Mouse (Mus musculus) layer of hippocampus, adult 11-12 months (tissue): Measurements from ENCODE around the gene Arglu1.
A peak's percentile ranks its signal among the peaks of the same experiment; 100 is the strongest.

ENCODE experiments used
- DNase-seq: peaks from one replicate; pipeline ENCODE4 v3.0.0; 2022; ENCODE audit warnings: low spot score

Arglu1 gene

GRCm38 (mm10) chr8:8658426-8659224, 31.7 kb downstream of the Arglu1 start:
- peak; percentile 86 for DNase-seq

GRCm38 (mm10) chr8:8657692-8658355, 32.5 kb downstream of the Arglu1 start:
- DNase-seq, result no peak

GRCm38 (mm10) chr8:8656578-8657441, 33.5 kb downstream of the Arglu1 start:
- no peak for DNase-seq

GRCm38 (mm10) chr8:8655346-8656340, 34.7 kb downstream of the Arglu1 start:
- no peak for DNase-seq

- DNase-seq, result no peak
Observed at GRCm38 (mm10) chr8:8653906-8654489, 36.3 kb downstream of the Arglu1 start.

GRCm38 (mm10) chr8:8653343-8653742, 37.0 kb downstream of the Arglu1 start:
- DNase-seq, result no peak

- no peak for DNase-seq
Observed at GRCm38 (mm10) chr8:8652388-8652787, 37.9 kb downstream of the Arglu1 start.

- DNase-seq, result peak; percentile 86
Observed at GRCm38 (mm10) chr8:8649944-8650343, 40.4 kb downstream of the Arglu1 start.

GRCm38 (mm10) chr8:8649536-8649935, 40.8 kb downstream of the Arglu1 start:
- DNase-seq, result no peak

GRCm38 (mm10) chr8:8648686-8649085, 41.6 kb downstream of the Arglu1 start:
- no peak for DNase-seq

GRCm38 (mm10) chr8:8647824-8648223, 42.5 kb downstream of the Arglu1 start:
- no peak for DNase-seq

- DNase-seq, result no peak
Observed at GRCm38 (mm10) chr8:8647319-8647718, 43.0 kb downstream of the Arglu1 start.

GRCm38 (mm10) chr8:8644160-8644915, 46.0 kb downstream of the Arglu1 start:
- DNase-seq, result no peak

- no peak for DNase-seq
Observed at GRCm38 (mm10) chr8:8640264-8640588, 50.1 kb downstream of the Arglu1 start.

- no peak for DNase-seq
Observed at GRCm38 (mm10) chr8:8639569-8640263, 50.6 kb downstream of the Arglu1 start.

GRCm38 (mm10) chr8:8631394-8631793, 58.9 kb downstream of the Arglu1 start:
- no peak for DNase-seq

- DNase-seq, result no peak
Observed at GRCm38 (mm10) chr8:8624017-8624416, 66.3 kb downstream of the Arglu1 start.

- DNase-seq, result no peak
Observed at GRCm38 (mm10) chr8:8623486-8623885, 66.8 kb downstream of the Arglu1 start.

GRCm38 (mm10) chr8:8622476-8622875, 67.8 kb downstream of the Arglu1 start:
- DNase-seq, result no peak

- DNase-seq, result no peak
Observed at GRCm38 (mm10) chr8:8622031-8622430, 68.3 kb downstream of the Arglu1 start.
